Mouse (Mus musculus) brain, embryonic 14.5 days (tissue): ENCODE data around the gene Med7. TPM values are rescaled to one million over a fixed set of nuclear protein-coding genes. Genes with fewer than 3 reads are reported as not detected.

ENCODE experiments used
- DNase-seq: peaks from one replicate; pipeline ENCODE4 v3.0.0-alpha.2; 2011; ENCODE audit warnings: low read depth
- CTCF ChIP-seq: fragments of 200-500 bp; IDR thresholded peaks from 2 replicates; pipeline ENCODE4 v1.5.1; 2012; ENCODE audit warnings: inconsistent platforms, mild to moderate bottlenecking, moderate library complexity, borderline replicate concordance; ENCODE audit not compliant: insufficient read depth, insufficient read length; ENCODE audit errors: extremely low read depth
- POLR2A ChIP-seq: fragments of 200-500 bp; IDR thresholded peaks from 2 replicates; pipeline ENCODE4 v1.6.1; 2012; ENCODE audit warnings: mild to moderate bottlenecking, inconsistent platforms, borderline replicate concordance; ENCODE audit not compliant: poor library complexity, insufficient read depth, insufficient read length, severe bottlenecking; ENCODE audit errors: extremely low read depth
- polyA plus RNA-seq: library from polyadenylated mRNA; depleted of rRNA; stranded (reverse); fragments of >200 nt; gene quantifications from 2 replicates; pipeline ENCODE4 v1.2.3, GENCODE M21; 2012; rRNA removed

The Med7 gene
- polyA plus RNA-seq, 1 experiment, result 37.1 TPM

- TF ChIP-seq POLR2A (no peak), CTCF (no peak)
- no peak for DNase-seq
Measured at GRCm38 (mm10) chr11:46461931-46462330, 25.2 kb downstream of the Med7 start.

- DNase-seq, result no peak
- TF ChIP-seq CTCF, result no peak
- no peak for TF ChIP-seq POLR2A
Measured at GRCm38 (mm10) chr11:46466878-46467277, 30.2 kb downstream of the Med7 start.

GRCm38 (mm10) chr11:46474220-46474619, 37.5 kb downstream of the Med7 start:
- no peak for DNase-seq
- TF ChIP-seq POLR2A (no peak), CTCF (no peak)

GRCm38 (mm10) chr11:46479311-46479710, 42.6 kb downstream of the Med7 start:
- no peak for DNase-seq
- TF ChIP-seq CTCF (no peak), POLR2A (no peak)

- TF ChIP-seq CTCF, result no peak
- no peak for TF ChIP-seq POLR2A
Measured at GRCm38 (mm10) chr11:46480517-46480916, 43.8 kb downstream of the Med7 start.

GRCm38 (mm10) chr11:46488231-46488630, 51.5 kb downstream of the Med7 start:
- DNase-seq, result peak; percentile 2

More at GRCm38 (mm10) chr11:46480517-46480916, 43.8 kb downstream of the Med7 start:
- DNase-seq, result no peak

GRCm38 (mm10) chr11:46488650-46489049, 51.9 kb downstream of the Med7 start:
- TF ChIP-seq CTCF, result no peak
- no peak for TF ChIP-seq POLR2A
- no peak for DNase-seq

More at GRCm38 (mm10) chr11:46488231-46488630, 51.5 kb downstream of the Med7 start:
- TF ChIP-seq POLR2A (no peak), CTCF (peak; percentile 5; the same call in 1 of the 2 replicates)

Other genes starting within 250 kb of the Med7 start
- gene Fndc9, start 201.4 kb upstream of the Med7 start, polyA plus RNA-seq, result 1.3 and 2.6 TPM in 2 replicates
- 35.9 and 75.9 TPM in 2 replicates for gene Cyfip2, start 124.1 kb upstream of the Med7 start, polyA plus RNA-seq
- gene Itk, start 47.4 kb upstream of the Med7 start, polyA plus RNA-seq, result 0.04 and 0.05 TPM in 2 replicates
- gene Fam71b, start 40.4 kb upstream of the Med7 start, polyA plus RNA-seq, result not detected in 2 replicates
- gene Havcr2, start 18.0 kb downstream of the Med7 start, polyA plus RNA-seq, result 0.10 and 0.19 TPM in 2 replicates
- gene Gm12169, start 87.3 kb downstream of the Med7 start, polyA plus RNA-seq, result not detected in 2 replicates
- gene BC053393, start 134.6 kb downstream of the Med7 start, polyA plus RNA-seq, result 0.03 TPM in 1 of 2 replicates, not detected in the other
- not detected in 2 replicates for gene Dppa1, start 192.3 kb downstream of the Med7 start, polyA plus RNA-seq